Mouse (Mus musculus): ENCODE measurements around the gene 5730596B20Rik. TPM values are rescaled to one million over a fixed set of nuclear protein-coding genes. Genes with fewer than 3 reads are reported as not detected.

The 5730596B20Rik gene
- polyA plus RNA-seq, 1 experiment: 0.67 TPM

- DNase-seq (ENCODE audit: low read depth): no peak
- TF ChIP-seq POLR2A (IDR thresholded peaks at IDR 0.05; ENCODE audit: borderline replicate concordance, extremely low read depth, insufficient read depth, insufficient read length, poor library complexity, severe bottlenecking): no peak
- no peak for TF ChIP-seq CTCF (IDR thresholded peaks at IDR 0.05; ENCODE audit: borderline replicate concordance, extremely low read depth, insufficient read depth, insufficient read length)
These were observed 20.6 kb upstream of the 5730596B20Rik start for GRCm38 (mm10) chr6:52156551-52157200.

GRCm38 (mm10) chr6:52157466-52158275 lies 19.6 kb upstream of the 5730596B20Rik start:
- TF ChIP-seq CTCF (IDR thresholded peaks at IDR 0.05; ENCODE audit: borderline replicate concordance, extremely low read depth, insufficient read depth, insufficient read length) (no peak), POLR2A (IDR thresholded peaks at IDR 0.05; ENCODE audit: borderline replicate concordance, extremely low read depth, insufficient read depth, insufficient read length, poor library complexity, severe bottlenecking) (no peak)
- DNase-seq (ENCODE audit: low read depth): no peak

- TF ChIP-seq POLR2A (IDR thresholded peaks at IDR 0.05; ENCODE audit: borderline replicate concordance, extremely low read depth, insufficient read depth, insufficient read length, poor library complexity, severe bottlenecking) (no peak), CTCF (IDR thresholded peaks at IDR 0.05; ENCODE audit: borderline replicate concordance, extremely low read depth, insufficient read depth, insufficient read length) (no peak)
- DNase-seq (ENCODE audit: low read depth): peak; percentile 77
These were observed 18.8 kb upstream of the 5730596B20Rik start, which contains the start of gene Hoxa1 for GRCm38 (mm10) chr6:52158276-52159051. TSS of gene Hoxa1 (minus strand) at chr6:52158317.

GRCm38 (mm10) chr6:52159164-52159761 lies 18.0 kb upstream of the 5730596B20Rik start:
- peak; percentile 17 for DNase-seq (ENCODE audit: low read depth)
- TF ChIP-seq CTCF (IDR thresholded peaks at IDR 0.05; ENCODE audit: borderline replicate concordance, extremely low read depth, insufficient read depth, insufficient read length) (no peak), POLR2A (IDR thresholded peaks at IDR 0.05; ENCODE audit: borderline replicate concordance, extremely low read depth, insufficient read depth, insufficient read length, poor library complexity, severe bottlenecking) (no peak)

- peak; percentile 11 for DNase-seq (ENCODE audit: low read depth)
- TF ChIP-seq CTCF (IDR thresholded peaks at IDR 0.05; ENCODE audit: borderline replicate concordance, extremely low read depth, insufficient read depth, insufficient read length) (no peak), POLR2A (IDR thresholded peaks at IDR 0.05; ENCODE audit: borderline replicate concordance, extremely low read depth, insufficient read depth, insufficient read length, poor library complexity, severe bottlenecking) (no peak)
These were observed 17.3 kb upstream of the 5730596B20Rik start for GRCm38 (mm10) chr6:52159979-52160378.

- TF ChIP-seq POLR2A (IDR thresholded peaks at IDR 0.05; ENCODE audit: borderline replicate concordance, extremely low read depth, insufficient read depth, insufficient read length, poor library complexity, severe bottlenecking): no peak
- TF ChIP-seq CTCF (IDR thresholded peaks at IDR 0.05; ENCODE audit: borderline replicate concordance, extremely low read depth, insufficient read depth, insufficient read length): no peak
- DNase-seq (ENCODE audit: low read depth): peak; percentile 61
These were observed 16.6 kb upstream of the 5730596B20Rik start for GRCm38 (mm10) chr6:52160511-52161335.

- DNase-seq (ENCODE audit: low read depth): no peak
- TF ChIP-seq POLR2A (IDR thresholded peaks at IDR 0.05; ENCODE audit: borderline replicate concordance, extremely low read depth, insufficient read depth, insufficient read length, poor library complexity, severe bottlenecking) (no peak), CTCF (IDR thresholded peaks at IDR 0.05; ENCODE audit: borderline replicate concordance, extremely low read depth, insufficient read depth, insufficient read length) (no peak)
These were observed 15.8 kb upstream of the 5730596B20Rik start for GRCm38 (mm10) chr6:52161336-52162092.

- TF ChIP-seq POLR2A (IDR thresholded peaks at IDR 0.05; ENCODE audit: borderline replicate concordance, extremely low read depth, insufficient read depth, insufficient read length, poor library complexity, severe bottlenecking): no peak
- DNase-seq (ENCODE audit: low read depth): no peak
These were observed 15.3 kb upstream of the 5730596B20Rik start for GRCm38 (mm10) chr6:52162093-52162380.

GRCm38 (mm10) chr6:52162611-52163365 lies 14.5 kb upstream of the 5730596B20Rik start:
- TF ChIP-seq POLR2A (IDR thresholded peaks at IDR 0.05; ENCODE audit: borderline replicate concordance, extremely low read depth, insufficient read depth, insufficient read length, poor library complexity, severe bottlenecking): no peak
- TF ChIP-seq CTCF (IDR thresholded peaks at IDR 0.05; ENCODE audit: borderline replicate concordance, extremely low read depth, insufficient read depth, insufficient read length): no peak
- peak; percentile 62 for DNase-seq (ENCODE audit: low read depth)
